Mouse (Mus musculus): Measurements from ENCODE around the gene Dgkq. TPM values are rescaled to one million over a fixed set of nuclear protein-coding genes. Genes with fewer than 3 reads are reported as not detected.

Dgkq gene
- polyA plus RNA-seq, 1 experiment from 2014 or later, result 14.6 TPM

DNA sequence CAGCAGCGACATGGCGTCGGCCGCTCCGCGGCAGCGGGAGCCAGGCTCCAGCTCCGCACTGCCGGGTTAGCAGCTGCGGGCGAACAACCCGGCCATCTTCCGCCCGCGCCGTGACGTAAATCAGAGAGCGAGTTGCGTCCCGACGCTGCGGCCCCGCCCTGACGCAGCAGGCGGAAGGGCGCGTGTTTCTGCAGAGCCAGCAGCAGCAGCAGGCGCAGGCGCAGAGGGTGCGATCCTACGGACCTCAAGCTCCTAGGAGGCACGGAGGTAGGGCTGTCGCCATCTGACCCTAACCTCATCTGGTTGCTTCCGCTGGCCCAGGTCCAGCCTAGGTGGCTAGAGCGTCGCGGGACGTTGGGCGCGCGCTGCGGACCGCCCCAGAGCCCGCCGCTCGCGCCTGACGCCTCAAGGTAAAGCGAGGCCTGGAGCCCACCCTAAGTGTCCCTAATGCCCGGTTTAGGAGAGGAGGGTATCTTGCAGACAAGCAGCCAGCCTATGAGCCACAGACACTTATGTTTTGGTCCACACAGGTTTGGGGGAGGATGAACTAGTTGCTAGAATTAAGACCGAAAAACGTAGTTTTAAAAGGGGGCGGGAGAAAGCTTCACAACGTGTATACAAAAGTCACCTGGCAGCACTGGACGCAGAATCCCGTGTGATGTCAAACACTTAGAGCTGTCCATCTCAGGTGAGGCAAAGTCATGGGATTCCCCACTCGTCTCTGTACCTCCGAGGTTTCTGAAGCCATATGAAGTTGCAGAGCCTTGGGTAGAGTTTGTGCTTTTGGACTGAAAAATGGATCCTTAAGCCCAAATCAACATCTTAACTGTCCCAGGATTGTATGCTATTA lies 39.6 kb downstream of the Dgkq start, which contains the start of the genes Gak and Tmem175:
Gak (minus strand) TSS at position 122 of the 850 bp plus-strand sequence.
Tmem175 (plus strand) TSS at position 137 of the 850 bp plus-strand sequence.
- Histone ChIP-seq H3K4me1 (ENCODE audit: insufficient read depth, low read length) (peaks cover 24% of the 10 kb centered on the region), H3K4me2 (replicated peaks; ENCODE audit: low read depth, low read length) (peak within 1 kb of the TSS; percentile 81), H3K9me3 (ENCODE audit: low read length) (no peaks in the 10 kb centered on the region), H3K4me3 (ENCODE audit: low read length) (peak within 1 kb of the TSS; percentile 93), H3K27ac (ENCODE audit: low read length) (peak within 1 kb of the TSS; percentile 90), H3K9ac (replicated peaks; ENCODE audit: low read length) (peak within 1 kb of the TSS; percentile 97), H3K36me3 (ENCODE audit: insufficient read depth, low read length) (no peaks in the 10 kb centered on the region), H3K27me3 (ENCODE audit: insufficient read depth, low read length) (no peaks in the 10 kb centered on the region)
- ATAC-seq (ENCODE audit: low FRiP score, low TSS enrichment), result peak; percentile 99
- under 1% methylated on average over 58 of the region's 58 CpGs for WGBS

DNA sequence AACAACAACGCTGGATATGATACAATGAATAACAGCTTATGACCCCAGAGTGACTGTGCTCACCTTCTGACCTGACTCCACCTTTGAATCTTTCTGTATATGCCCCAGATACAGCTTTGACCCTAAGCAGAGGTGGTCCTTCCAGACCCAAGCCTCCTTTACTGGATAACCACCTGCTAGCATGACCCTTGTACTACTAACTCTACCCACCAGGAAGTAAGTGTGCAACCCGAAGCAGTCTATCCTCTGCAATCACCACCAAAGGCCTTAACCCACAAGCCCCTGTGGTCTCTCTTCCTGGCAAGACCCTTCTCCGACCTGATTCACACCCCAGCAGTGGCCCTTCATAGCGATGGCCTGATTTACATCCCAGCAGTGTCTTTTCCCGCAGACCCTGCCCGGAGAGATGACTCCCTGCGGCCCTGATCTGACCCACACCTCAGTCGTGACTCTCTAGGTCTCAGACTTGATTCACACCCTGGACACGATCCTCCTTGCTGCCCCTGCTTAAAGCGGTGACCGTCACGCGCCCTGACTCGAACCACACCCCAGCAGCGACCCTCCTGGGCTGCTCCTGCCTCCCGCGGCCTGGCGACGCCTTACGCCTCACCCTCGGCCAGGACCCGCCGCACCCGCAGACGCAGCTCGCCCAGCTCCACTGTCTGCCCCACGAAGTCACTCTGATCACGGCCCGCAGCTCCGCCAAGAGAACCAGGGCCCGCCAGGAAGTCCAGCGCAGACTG lies 40.4 kb downstream of the Dgkq start:
- H3K9me3 ChIP-seq (ENCODE audit: low read length), result no peaks in the 10 kb centered on the region
- peak overlapping the region; percentile 93 for H3K4me3 ChIP-seq (ENCODE audit: low read length)
- under 1% methylated on average over 32 of the region's 32 CpGs for WGBS
- peak overlapping the region; percentile 81 for H3K4me2 ChIP-seq (replicated peaks; ENCODE audit: low read depth, low read length)
- ATAC-seq (ENCODE audit: low FRiP score, low TSS enrichment), result peak; percentile 87
- H3K27ac ChIP-seq (ENCODE audit: low read length), result peak overlapping the region; percentile 90
- H3K9ac ChIP-seq (replicated peaks; ENCODE audit: low read length), result peak overlapping the region; percentile 97
- peaks cover 24% of the 10 kb centered on the region for H3K4me1 ChIP-seq (ENCODE audit: insufficient read depth, low read length)
- H3K27me3 ChIP-seq (ENCODE audit: insufficient read depth, low read length), result no peaks in the 10 kb centered on the region
- 0 out of 2 replicates have a peak, but pooled peaks cover 3% of the 10 kb centered on the region for H3K36me3 ChIP-seq (ENCODE audit: insufficient read depth, low read length)

- ATAC-seq (ENCODE audit: low FRiP score, low TSS enrichment), result no peak
- Histone ChIP-seq H3K9me3 (ENCODE audit: low read length) (no peaks in the 10 kb centered on the region), H3K4me1 (ENCODE audit: insufficient read depth, low read length) (peaks cover 24% of the 10 kb centered on the region), H3K36me3 (ENCODE audit: insufficient read depth, low read length) (peaks cover 29% of the 10 kb centered on the region), H3K27ac (ENCODE audit: low read length) (no peak overlapping the region), H3K4me3 (ENCODE audit: low read length) (no peak overlapping the region), H3K27me3 (ENCODE audit: insufficient read depth, low read length) (no peaks in the 10 kb centered on the region), H3K9ac (replicated peaks; ENCODE audit: low read length) (no peak overlapping the region), H3K4me2 (replicated peaks; ENCODE audit: low read depth, low read length) (no peak overlapping the region)
- 94% methylated on average over 4 of the region's 4 CpGs for WGBS
These were observed 43.3 kb downstream of the Dgkq start for GRCm38 (mm10) chr5:108626050-108626660.

- H3K36me3 ChIP-seq (ENCODE audit: insufficient read depth, low read length), result peaks cover 39% of the 10 kb centered on the region
- no peak overlapping the region for H3K4me2 ChIP-seq (replicated peaks; ENCODE audit: low read depth, low read length)
- no peaks in the 10 kb centered on the region for H3K9me3 ChIP-seq (ENCODE audit: low read length)
- ATAC-seq (ENCODE audit: low FRiP score, low TSS enrichment), result no peak
- H3K27me3 ChIP-seq (ENCODE audit: insufficient read depth, low read length), result no peaks in the 10 kb centered on the region
- no peak overlapping the region for H3K9ac ChIP-seq (replicated peaks; ENCODE audit: low read length)
- H3K4me3 ChIP-seq (ENCODE audit: low read length), result no peak overlapping the region
- WGBS, result 72% methylated on average over 2 of the region's 2 CpGs
- no peak overlapping the region for H3K27ac ChIP-seq (ENCODE audit: low read length)
- no peaks in the 10 kb centered on the region for H3K4me1 ChIP-seq (ENCODE audit: insufficient read depth, low read length)
These were observed 47.6 kb downstream of the Dgkq start for GRCm38 (mm10) chr5:108621870-108622269.

DNA sequence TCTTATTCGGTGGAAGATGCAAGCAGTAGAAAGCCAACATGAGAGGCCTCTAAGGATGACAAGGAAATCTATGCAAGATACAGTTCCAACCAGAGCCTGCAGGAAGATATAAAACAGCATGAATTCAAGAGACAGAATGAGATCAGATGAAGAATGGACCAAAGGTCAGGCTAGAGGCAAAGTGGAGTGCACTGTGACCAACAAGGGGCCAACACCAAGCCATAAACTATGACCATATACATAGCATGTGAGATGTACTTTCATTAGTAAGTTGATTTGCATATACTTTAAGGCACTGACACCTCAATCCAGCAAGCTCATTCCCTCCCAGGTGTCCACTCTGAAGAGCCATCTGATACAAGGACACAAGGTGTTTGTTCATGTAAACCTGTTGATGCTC lies 59.0 kb downstream of the Dgkq start:
- no peaks in the 10 kb centered on the region for H3K4me1 ChIP-seq (ENCODE audit: insufficient read depth, low read length)
- peaks cover 86% of the 10 kb centered on the region for H3K36me3 ChIP-seq (ENCODE audit: insufficient read depth, low read length)
- H3K9me3 ChIP-seq (ENCODE audit: low read length), result no peaks in the 10 kb centered on the region
- no peak overlapping the region for H3K4me2 ChIP-seq (replicated peaks; ENCODE audit: low read depth, low read length)
- ATAC-seq (ENCODE audit: low FRiP score, low TSS enrichment), result no peak
- no peak overlapping the region for H3K9ac ChIP-seq (replicated peaks; ENCODE audit: low read length)
- H3K27me3 ChIP-seq (ENCODE audit: insufficient read depth, low read length), result no peaks in the 10 kb centered on the region
- WGBS, result 97% methylated on average over 1 of the region's 1 CpGs
- no peak overlapping the region for H3K27ac ChIP-seq (ENCODE audit: low read length)
- H3K4me3 ChIP-seq (ENCODE audit: low read length), result no peak overlapping the region

DNA sequence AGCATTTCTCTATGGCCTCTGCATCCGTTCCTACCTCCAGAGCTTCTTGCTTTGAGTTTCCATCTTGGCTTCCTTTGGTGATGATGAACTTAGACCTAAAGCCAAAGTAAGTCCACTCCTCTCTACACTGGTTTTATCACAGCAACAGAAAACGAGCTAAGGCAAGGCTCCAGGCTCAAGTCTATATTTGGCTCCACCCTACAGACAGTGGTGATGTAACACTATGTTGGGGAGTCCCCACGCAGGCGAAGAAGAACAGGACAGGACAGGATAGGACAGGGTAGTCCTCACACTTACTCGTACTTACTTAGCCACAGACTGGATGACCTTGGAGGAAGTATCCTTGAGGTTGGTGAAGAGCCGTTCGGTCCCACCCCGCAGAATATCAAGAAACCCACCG lies 66.9 kb downstream of the Dgkq start:
- no peak overlapping the region for H3K4me2 ChIP-seq (replicated peaks; ENCODE audit: low read depth, low read length)
- H3K9ac ChIP-seq (replicated peaks; ENCODE audit: low read length), result no peak overlapping the region
- no peak for ATAC-seq (ENCODE audit: low FRiP score, low TSS enrichment)
- no peaks in the 10 kb centered on the region for H3K4me1 ChIP-seq (ENCODE audit: insufficient read depth, low read length)
- H3K4me3 ChIP-seq (ENCODE audit: low read length), result no peak overlapping the region
- 95% methylated on average over 9 of the region's 9 CpGs for whole genome bisulfite sequencing
- peaks cover 86% of the 10 kb centered on the region for H3K36me3 ChIP-seq (ENCODE audit: insufficient read depth, low read length)
- no peaks in the 10 kb centered on the region for H3K9me3 ChIP-seq (ENCODE audit: low read length)
- H3K27me3 ChIP-seq (ENCODE audit: insufficient read depth, low read length), result no peaks in the 10 kb centered on the region
- H3K27ac ChIP-seq (ENCODE audit: low read length), result no peak overlapping the region

- Histone ChIP-seq H3K9ac (replicated peaks; ENCODE audit: low read length) (no peak overlapping the region), H3K4me1 (ENCODE audit: insufficient read depth, low read length) (no peaks in the 10 kb centered on the region), H3K36me3 (ENCODE audit: insufficient read depth, low read length) (peaks cover 86% of the 10 kb centered on the region), H3K9me3 (ENCODE audit: low read length) (no peaks in the 10 kb centered on the region), H3K4me3 (ENCODE audit: low read length) (no peak overlapping the region), H3K4me2 (replicated peaks; ENCODE audit: low read depth, low read length) (no peak overlapping the region), H3K27me3 (ENCODE audit: insufficient read depth, low read length) (no peaks in the 10 kb centered on the region), H3K27ac (ENCODE audit: low read length) (no peak overlapping the region)
- 71% methylated on average over 1 of the region's 1 CpGs for WGBS
- no peak for ATAC-seq (ENCODE audit: low FRiP score, low TSS enrichment)
These were observed 69.5 kb downstream of the Dgkq start for GRCm38 (mm10) chr5:108599923-108600322.

Other genes with a start within 250 kb of the Dgkq start
- gene Atp5k, start 235.2 kb downstream of the Dgkq start, polyA plus RNA-seq (2015; fragmentation: Nextera tagmentation; extraction: Ambion mirVana), result 354 and 360 TPM in 2 replicates
- 0.37 and 0.40 TPM in 2 replicates for gene Mfsd7a, start 220.8 kb downstream of the Dgkq start, polyA plus RNA-seq (2015; fragmentation: Nextera tagmentation; extraction: Ambion mirVana)
- gene Pcgf3, start 208.4 kb downstream of the Dgkq start, polyA plus RNA-seq (2015; fragmentation: Nextera tagmentation; extraction: Ambion mirVana), result 18.0 and 21.9 TPM in 2 replicates
- gene Cplx1, start 119.6 kb downstream of the Dgkq start, polyA plus RNA-seq (2015; fragmentation: Nextera tagmentation; extraction: Ambion mirVana), result 0.44 and 1.1 TPM in 2 replicates
- 63.3 and 67.3 TPM in 2 replicates for gene Gak, start 39.9 kb downstream of the Dgkq start, polyA plus RNA-seq (2015; fragmentation: Nextera tagmentation; extraction: Ambion mirVana)
- gene Tmem175, start 39.9 kb downstream of the Dgkq start, polyA plus RNA-seq (2015; fragmentation: Nextera tagmentation; extraction: Ambion mirVana), result 31.9 and 32.7 TPM in 2 replicates
- 12.0 and 12.9 TPM in 2 replicates for gene Idua, start 9.3 kb downstream of the Dgkq start, polyA plus RNA-seq (2015; fragmentation: Nextera tagmentation; extraction: Ambion mirVana)
- gene Slc26a1, start 5.9 kb upstream of the Dgkq start, polyA plus RNA-seq (2015; fragmentation: Nextera tagmentation; extraction: Ambion mirVana), result 9.5 and 9.8 TPM in 2 replicates
- 11.5 and 13.8 TPM in 2 replicates for gene Fgfrl1, start 22.7 kb upstream of the Dgkq start, polyA plus RNA-seq (2015; fragmentation: Nextera tagmentation; extraction: Ambion mirVana)
- 0.24 TPM in 1 of 2 replicates, not detected in the other for gene Rnf212, start 105.3 kb upstream of the Dgkq start, polyA plus RNA-seq (2015; fragmentation: Nextera tagmentation; extraction: Ambion mirVana)
- not detected in 2 replicates for gene Tmed11, start 125.7 kb upstream of the Dgkq start, polyA plus RNA-seq (2015; fragmentation: Nextera tagmentation; extraction: Ambion mirVana)
- not detected in 2 replicates for gene Vmn2r8, start 139.2 kb upstream of the Dgkq start, polyA plus RNA-seq (2015; fragmentation: Nextera tagmentation; extraction: Ambion mirVana)
- gene Vmn2r9, start 182.9 kb upstream of the Dgkq start, polyA plus RNA-seq (2015; fragmentation: Nextera tagmentation; extraction: Ambion mirVana), result not detected in 2 replicates